Mouse (Mus musculus): Measurements from ENCODE around the gene Nr2f2.

- TF ChIP-seq CTCF (IDR thresholded peaks at IDR 0.05; ENCODE audit: borderline replicate concordance, insufficient read depth, low read depth, low read length) (no peak), POLR2A (IDR thresholded peaks at IDR 0.05; ENCODE audit: borderline replicate concordance, insufficient read depth, low read length) (no peak)
Measured at GRCm38 (mm10) chr7:70381409-70382244, 15.1 kb upstream of the Nr2f2 start.
